Mouse (Mus musculus) brain, embryonic 14.5 days (tissue): ENCODE data around the gene Sorl1.

Experiments used
- CTCF ChIP-seq: fragments of 200-500 bp; IDR thresholded peaks from 2 replicates; pipeline ENCODE4 v1.5.1; 2012; ENCODE audit warnings: inconsistent platforms, mild to moderate bottlenecking, moderate library complexity, borderline replicate concordance; ENCODE audit not compliant: insufficient read depth, insufficient read length; ENCODE audit errors: extremely low read depth
- POLR2A ChIP-seq: fragments of 200-500 bp; IDR thresholded peaks from 2 replicates; pipeline ENCODE4 v1.6.1; 2012; ENCODE audit warnings: mild to moderate bottlenecking, inconsistent platforms, borderline replicate concordance; ENCODE audit not compliant: poor library complexity, insufficient read depth, insufficient read length, severe bottlenecking; ENCODE audit errors: extremely low read depth

GRCm38 (mm10) chr9:41949476-41949875, 174.6 kb downstream of the Sorl1 start:
- TF ChIP-seq CTCF (no peak), POLR2A (no peak)
